Mouse (Mus musculus) testis, adult 2 months (tissue): ENCODE data around the gene Ccdc138.

ENCODE experiments used
- CTCF ChIP-seq: fragments of 200-500 bp; IDR thresholded peaks from 2 replicates; pipeline ENCODE4 v1.5.1; 2012; ENCODE audit warnings: low read depth, mild to moderate bottlenecking, inconsistent platforms, low read length, moderate library complexity; ENCODE audit not compliant: control insufficient read depth, insufficient read depth, insufficient replicate concordance
- POLR2A ChIP-seq: fragments of 200-500 bp; IDR thresholded peaks from 2 replicates; pipeline ENCODE4 v1.6.1; 2012; ENCODE audit warnings: low read depth, mild to moderate bottlenecking, inconsistent platforms, low read length, moderate library complexity; ENCODE audit not compliant: control insufficient read depth

DNA sequence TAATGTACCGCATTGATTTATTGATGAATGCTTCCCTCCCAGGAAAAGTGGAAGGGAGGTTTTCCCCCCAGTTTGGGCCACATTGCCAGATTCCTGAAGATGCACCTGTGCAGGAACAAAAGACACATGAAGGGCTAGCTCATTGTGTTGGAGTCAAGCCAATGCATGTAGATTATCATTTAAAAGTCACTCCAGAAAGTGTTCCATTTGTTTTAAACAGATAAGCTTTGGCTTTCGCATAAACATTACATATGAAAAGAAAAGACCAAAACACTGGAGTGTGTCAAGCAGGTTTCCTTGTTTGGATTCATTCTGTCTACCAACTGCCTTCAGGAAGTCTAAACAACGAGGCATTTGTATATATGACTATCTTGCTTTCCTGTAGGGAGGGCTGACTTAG, 96.7 kb downstream of the Ccdc138 start:
- TF ChIP-seq POLR2A (no peak), CTCF (no peak)
